Mouse (Mus musculus) stomach, embryonic 15.5 days (tissue): ENCODE results near the gene Olfr917. TPM values are rescaled to one million over a fixed set of nuclear protein-coding genes. Genes with fewer than 3 reads are reported as not detected.

Experiments used
- ATAC-seq: fragments of 200-750 bp; cut with Nextera tagmentation; 2 replicates; pipeline ENCODE4 v1.8.0; 2017; ENCODE audit warnings: low read depth, moderate number of reproducible peaks, moderate TSS enrichment; ENCODE audit not compliant: insufficient read depth, low FRiP score
- H3K27ac ChIP-seq: fragments of 300-500 bp; sonication (generic); 2 replicates; pipeline ENCODE4 v1.5.1; 2015; ENCODE audit warnings: mild to moderate bottlenecking, inconsistent platforms
- H3K27me3 ChIP-seq: fragments of 300-500 bp; sonication (generic); replicated peaks from 2 replicates; pipeline ENCODE4 v1.6.1; 2015; ENCODE audit warnings: inconsistent platforms
- H3K36me3 ChIP-seq: fragments of 300-500 bp; sonication (generic); 2 replicates; pipeline ENCODE4 v1.6.1; 2015; ENCODE audit warnings: inconsistent platforms
- H3K4me1 ChIP-seq: fragments of 300-500 bp; sonication (generic); 2 replicates; pipeline ENCODE4 v1.6.1; 2015; ENCODE audit warnings: inconsistent platforms
- H3K4me2 ChIP-seq: fragments of 300-500 bp; sonication (generic); 2 replicates; pipeline ENCODE4 v1.6.1; 2015; ENCODE audit warnings: mild to moderate bottlenecking, inconsistent platforms
- H3K4me3 ChIP-seq: fragments of 300-500 bp; sonication (generic); replicated peaks from 2 replicates; pipeline ENCODE4 v1.5.1; 2015; ENCODE audit warnings: inconsistent platforms
- H3K9ac ChIP-seq: fragments of 300-500 bp; sonication (generic); 2 replicates; pipeline ENCODE4 v1.6.1; 2015; ENCODE audit warnings: inconsistent platforms
- H3K9me3 ChIP-seq: fragments of 300-500 bp; sonication (generic); 2 replicates; pipeline ENCODE4 v1.6.1; 2016; ENCODE audit warnings: inconsistent platforms
- WGBS: fragments of 180-500 bp; shearing (Covaris S2); methylation state at CpG from one replicate; pipeline ENCODE4 v1.1.7; 2015; 5-methylcytosine and 5-hydroxymethylcytosine counted together
- polyA plus RNA-seq: library from polyadenylated mRNA; unstranded; fragments of >200 nt; fragmentation: Nextera tagmentation; extraction: Ambion mirVana; gene quantifications from 2 replicates; pipeline ENCODE4 v1.2.1, GENCODE M21; 2015

Gene Olfr917
- polyA plus RNA-seq, result not detected in 2 replicates

DNA sequence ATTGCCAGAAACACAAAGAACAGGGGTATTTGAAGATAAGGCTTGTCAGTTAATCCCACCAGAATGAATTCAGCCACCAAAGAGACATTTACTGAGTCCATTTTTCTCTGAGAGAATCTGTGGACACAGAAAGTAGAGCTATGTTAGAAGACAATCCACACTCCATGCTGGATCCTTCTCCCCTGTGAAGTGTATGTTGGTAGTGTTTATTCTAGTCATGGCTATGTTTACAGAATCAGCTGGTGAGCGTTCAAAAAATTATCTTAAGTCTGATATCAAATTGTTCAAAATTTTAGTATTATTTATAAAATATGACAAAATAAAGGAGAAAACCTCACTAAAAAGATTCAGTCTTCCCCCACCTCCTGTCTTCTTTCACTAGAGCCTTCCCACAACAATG, at the start of gene Olfr917:
Gene Olfr917 (minus strand): TSS at position 101 of the 400 bp plus-strand sequence.
- WGBS, result 64% methylated on average over 1 of the region's 1 CpGs
- ATAC-seq, result no peak

DNA sequence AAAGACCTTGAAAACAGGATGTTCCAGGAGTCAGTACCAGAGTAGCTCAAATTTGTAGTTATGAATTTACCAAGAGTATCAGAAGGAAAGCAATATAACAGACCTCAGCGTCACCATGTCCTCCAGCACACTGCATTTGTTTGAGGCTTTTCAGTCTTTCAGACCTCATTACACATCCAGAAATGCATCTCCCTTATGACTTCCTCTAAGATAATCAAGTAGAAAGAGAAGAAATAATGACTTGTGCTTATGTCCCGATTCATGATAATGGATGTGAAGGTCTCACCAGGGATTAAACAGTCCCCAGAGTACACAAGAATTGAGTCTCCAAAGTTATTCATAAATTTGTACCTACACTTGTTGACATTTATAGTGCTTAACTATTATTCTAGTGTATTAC, 8.9 kb upstream of the Olfr917 start, which contains the start of gene Olfr918:
Gene Olfr918 (minus strand): TSS at position 101 of the 400 bp plus-strand sequence.
- no peak within 1 kb of the TSS for H3K4me3 ChIP-seq
- no peak within 1 kb of the TSS for H3K4me2 ChIP-seq
- H3K36me3 ChIP-seq, result no peaks in the 10 kb centered on the region
- H3K27me3 ChIP-seq, result no peaks in the 10 kb centered on the region
- no peak within 1 kb of the TSS for H3K27ac ChIP-seq
- ATAC-seq, result no peak
- 77% methylated on average over 2 of the region's 2 CpGs for WGBS
- no peaks in the 10 kb centered on the region for H3K9me3 ChIP-seq
- H3K4me1 ChIP-seq, result no peaks in the 10 kb centered on the region
- no peak within 1 kb of the TSS for H3K9ac ChIP-seq

More for the DNA sequence above, at the start of gene Olfr917:
- Histone ChIP-seq H3K4me2 (no peak within 1 kb of the TSS), H3K27ac (no peak within 1 kb of the TSS), H3K9me3 (no peaks in the 10 kb centered on the region), H3K4me1 (no peaks in the 10 kb centered on the region), H3K36me3 (no peaks in the 10 kb centered on the region), H3K4me3 (no peak within 1 kb of the TSS), H3K27me3 (no peaks in the 10 kb centered on the region), H3K9ac (no peak within 1 kb of the TSS)

DNA sequence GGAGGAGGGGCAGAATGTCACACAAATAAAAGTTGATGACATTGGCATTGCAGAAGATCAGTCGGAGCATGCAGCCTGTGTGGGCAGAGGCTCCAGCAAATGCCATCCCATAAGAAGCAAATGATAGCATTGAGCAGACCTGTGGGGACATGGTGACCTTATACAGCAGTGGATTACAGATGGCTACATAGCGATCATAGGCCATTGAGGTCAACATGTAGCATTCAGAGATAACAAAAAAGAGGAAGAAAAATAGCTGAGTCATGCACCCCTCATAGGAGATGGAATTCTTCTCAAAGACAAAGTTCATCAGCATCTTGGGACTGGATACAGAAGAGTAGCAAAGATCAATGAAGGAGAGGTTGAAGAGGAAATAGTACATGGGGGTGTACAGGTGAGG, 7.2 kb upstream of the Olfr917 start:
- Histone ChIP-seq H3K27ac (no peak overlapping the region), H3K36me3 (no peaks in the 10 kb centered on the region), H3K4me1 (no peaks in the 10 kb centered on the region), H3K9ac (no peak overlapping the region), H3K27me3 (no peaks in the 10 kb centered on the region), H3K4me2 (no peak overlapping the region), H3K9me3 (no peaks in the 10 kb centered on the region), H3K4me3 (no peak overlapping the region)
- WGBS, result 75% methylated on average over 2 of the region's 2 CpGs
- no peak for ATAC-seq

DNA sequence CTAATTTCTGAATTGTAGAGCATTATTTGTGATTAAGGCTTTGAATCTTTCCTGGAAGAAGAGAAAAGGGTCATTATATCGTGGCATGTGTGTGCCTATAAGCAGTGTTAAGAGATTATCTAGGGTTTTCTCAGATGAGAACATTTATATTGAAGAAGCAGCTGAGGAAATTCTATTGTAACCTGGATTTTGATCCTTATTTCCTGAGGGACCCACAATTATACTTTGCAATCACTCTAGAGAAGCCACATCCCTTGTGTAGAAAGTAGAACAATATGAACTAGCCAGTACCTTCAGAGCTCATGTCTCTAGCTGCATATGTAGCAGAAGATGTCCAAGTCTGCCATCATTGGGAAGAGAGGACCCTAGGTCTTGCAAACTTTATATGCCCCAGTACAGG, 5.9 kb downstream of the Olfr917 start, which contains the start of gene Olfr916:
Gene Olfr916 (minus strand): TSS at position 101 of the 400 bp plus-strand sequence.
- Histone ChIP-seq H3K4me1 (no peaks in the 10 kb centered on the region), H3K4me2 (no peak within 1 kb of the TSS), H3K27ac (no peak within 1 kb of the TSS), H3K27me3 (no peaks in the 10 kb centered on the region), H3K4me3 (no peak within 1 kb of the TSS), H3K36me3 (no peaks in the 10 kb centered on the region), H3K9ac (no peak within 1 kb of the TSS), H3K9me3 (no peaks in the 10 kb centered on the region)
- 77% methylated on average over 1 of the region's 1 CpGs for WGBS
- ATAC-seq, result no peak

DNA sequence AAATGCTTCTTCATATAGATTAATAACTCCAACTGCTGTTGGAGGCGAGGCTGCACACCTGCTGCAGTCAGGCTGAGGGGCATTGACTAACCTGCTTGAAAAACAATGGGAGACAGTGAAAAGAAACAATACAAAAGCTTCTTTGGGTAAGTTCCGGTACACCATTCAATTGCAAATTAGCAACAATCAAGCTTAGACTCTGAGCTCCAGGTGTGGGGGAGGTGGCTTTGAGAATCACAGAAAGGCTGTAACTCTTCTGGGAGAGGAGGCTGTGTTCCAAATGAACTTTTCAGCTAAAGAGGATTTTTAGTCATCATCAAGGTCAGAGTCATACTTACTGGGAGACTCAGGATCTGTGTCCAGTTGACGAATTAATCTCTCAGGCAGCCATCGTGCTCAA, 33.2 kb downstream of the Olfr917 start:
- Histone ChIP-seq H3K4me1 (no peaks in the 10 kb centered on the region), H3K4me3 (no peak overlapping the region), H3K4me2 (no peak overlapping the region), H3K27me3 (no peaks in the 10 kb centered on the region), H3K9ac (no peak overlapping the region), H3K36me3 (no peaks in the 10 kb centered on the region), H3K27ac (no peak overlapping the region), H3K9me3 (no peaks in the 10 kb centered on the region)
- ATAC-seq, result no peak
- WGBS, result 86% methylated on average over 4 of the region's 4 CpGs

Other genes starting within 250 kb of the Olfr917 start
- not detected in 2 replicates for gene Olfr901, start 236.4 kb downstream of the Olfr917 start, polyA plus RNA-seq
- gene Olfr902, start 218.2 kb downstream of the Olfr917 start, polyA plus RNA-seq, result not detected in 2 replicates
- not detected in 2 replicates for gene Olfr904, start 202.7 kb downstream of the Olfr917 start, polyA plus RNA-seq
- not detected in 2 replicates for gene Olfr905, start 194.7 kb downstream of the Olfr917 start, polyA plus RNA-seq
- not detected in 2 replicates for gene Olfr906, start 178.8 kb downstream of the Olfr917 start, polyA plus RNA-seq
- gene Olfr907, start 170.0 kb downstream of the Olfr917 start, polyA plus RNA-seq, result not detected in 2 replicates
- not detected in 2 replicates for gene Olfr911-ps1, start 144.3 kb downstream of the Olfr917 start, polyA plus RNA-seq
- not detected in 2 replicates for gene Olfr910, start 128.0 kb downstream of the Olfr917 start, polyA plus RNA-seq
- not detected in 2 replicates for gene Olfr912, start 85.7 kb downstream of the Olfr917 start, polyA plus RNA-seq
- gene Olfr913, start 73.1 kb downstream of the Olfr917 start, polyA plus RNA-seq, result not detected in 2 replicates
- gene Olfr914, start 60.7 kb downstream of the Olfr917 start, polyA plus RNA-seq, result not detected in 2 replicates
- not detected in 2 replicates for gene Olfr916, start 6.0 kb downstream of the Olfr917 start, polyA plus RNA-seq
- not detected in 2 replicates for gene Olfr918, start 8.8 kb upstream of the Olfr917 start, polyA plus RNA-seq
- gene Olfr919, start 37.8 kb upstream of the Olfr917 start, polyA plus RNA-seq, result not detected in 2 replicates
- 21.5 and 21.9 TPM in 2 replicates for gene Vwa5a, start 52.4 kb upstream of the Olfr917 start, polyA plus RNA-seq
- 0.04 and 0.08 TPM in 2 replicates for gene Olfr920, start 86.5 kb upstream of the Olfr917 start, polyA plus RNA-seq
- not detected in 2 replicates for gene Olfr921, start 107.2 kb upstream of the Olfr917 start, polyA plus RNA-seq
- not detected in 2 replicates for gene Olfr922, start 148.8 kb upstream of the Olfr917 start, polyA plus RNA-seq
- not detected in 2 replicates for gene Olfr923, start 160.7 kb upstream of the Olfr917 start, polyA plus RNA-seq
- gene Olfr924, start 178.6 kb upstream of the Olfr917 start, polyA plus RNA-seq, result not detected in 2 replicates
- not detected in 2 replicates for gene Olfr26, start 189.2 kb upstream of the Olfr917 start, polyA plus RNA-seq
- not detected in 2 replicates for gene Olfr926, start 211.3 kb upstream of the Olfr917 start, polyA plus RNA-seq